ENCODE assay signal across 8 mouse cellular contexts in the genomic region with DNA sequence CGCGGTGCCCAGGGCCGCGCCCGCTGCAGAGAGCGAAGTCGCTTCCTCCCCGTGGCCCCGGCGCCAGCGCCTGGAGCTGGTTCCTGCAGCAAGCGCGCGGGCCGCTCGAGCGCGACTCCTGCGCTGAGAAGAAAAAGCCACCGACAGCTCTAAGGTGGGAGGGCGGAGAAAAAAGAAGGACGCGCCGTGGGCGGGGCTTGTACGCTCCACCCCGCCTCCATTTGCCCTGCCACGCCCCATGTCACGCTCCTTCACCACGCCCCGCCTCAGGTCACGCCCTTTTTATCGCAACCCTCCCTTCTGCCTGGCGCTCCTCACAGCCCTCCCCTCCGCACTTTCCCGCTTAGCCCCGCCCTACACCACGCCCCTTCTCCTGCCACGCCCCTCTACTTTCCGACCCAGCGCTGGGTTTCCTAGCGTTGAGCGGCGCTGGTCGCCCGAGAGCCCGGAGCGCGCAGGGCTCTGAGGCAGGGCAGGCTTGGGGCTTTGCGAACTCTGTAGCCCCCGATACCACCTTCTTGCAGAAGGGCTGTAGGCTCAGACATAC. TPM values are rescaled to one million over a fixed set of nuclear protein-coding genes. Genes with fewer than 3 reads are reported as not detected.
DNase-seq lines count a peak whose midpoint lies in the region; ATAC-seq and TF ChIP-seq lines count a peak whose summit lies in the region.

A gene (minus strand): TSS at position 151 of the 547 bp plus-strand sequence.

- no peak for TF ChIP-seq EP300 in CH12.LX (IDR thresholded peaks at IDR 0.05; ENCODE audit: low read length)
- TF ChIP-seq EP300 in liver, postnatal 0 days (IDR thresholded peaks at IDR 0.05; ENCODE audit: low read depth): no peak

- peaks cover 2% of the 10 kb centered on the region for H3K9me3 ChIP-seq in CH12.LX (replicated peaks; ENCODE audit: low read length)
- H3K9me3 ChIP-seq in forebrain, embryonic 13.5 days (replicated peaks): no peaks in the 10 kb centered on the region
- H3K9me3 ChIP-seq in liver, postnatal 0 days (ENCODE audit: low read length): no peaks in the 10 kb centered on the region
- H3K9me3 ChIP-seq in neural tube, embryonic 14.5 days (ENCODE audit: control insufficient read depth, low read length): no peaks in the 10 kb centered on the region

- TF ChIP-seq CTCF in CH12.LX (conservative IDR thresholded peaks at IDR 0.05 in 1 of 2, IDR thresholded peaks at IDR 0.05 in 1 of 2; ENCODE audit: low read depth in 2 of 2, low read length in 2 of 2): no peak
- no peak; the same call in 1 of the 2 replicates for TF ChIP-seq CTCF in liver, postnatal 0 days (IDR thresholded peaks at IDR 0.05; ENCODE audit: low read depth)

- H3K79me2 ChIP-seq in CH12.LX (replicated peaks; ENCODE audit: control insufficient read depth, extremely low read depth, insufficient read depth, poor library complexity, severe bottlenecking): no peaks in the 10 kb centered on the region

- WGBS in forebrain, embryonic 13.5 days: under 1% methylated on average over 43 of the region's 51 CpGs
- WGBS in large intestine, adult 2 months: under 1% methylated on average over 51 of the region's 51 CpGs
- under 1% methylated on average over 37 of the region's 51 CpGs for WGBS in liver, postnatal 0 days (ENCODE audit: insufficient replicate concordance)
- under 1% methylated on average over 37 of the region's 51 CpGs for WGBS in neural tube, embryonic 14.5 days

- DNase-seq in CH12.LX (ENCODE audit: extremely low read depth): peak; percentile 93
- peak; percentile 93 for DNase-seq in c-Kit-positive CD71-positive TER-119-positive erythroid progenitor cells, embryonic 14.5 days (ENCODE audit: low spot score)
- peak; percentile 99 for DNase-seq in heart, postnatal 10 days
- DNase-seq in large intestine, adult 2 months (ENCODE audit: low read depth, low spot score): peak; percentile 83
- peak; percentile 97 for DNase-seq in liver, postnatal 0 days
- DNase-seq in testis, postnatal 10 days (ENCODE audit: low spot score): peak; percentile 100

- H3K4me2 ChIP-seq in CH12.LX (ENCODE audit: insufficient read depth, low read depth, poor library complexity, severe bottlenecking): peak within 1 kb of the TSS; percentile 93
- peak within 1 kb of the TSS; percentile 100 for H3K4me2 ChIP-seq in forebrain, embryonic 13.5 days
- peak within 1 kb of the TSS; percentile 96 for H3K4me2 ChIP-seq in liver, postnatal 0 days (ENCODE audit: low read depth, low read length)
- peak within 1 kb of the TSS; percentile 96 for H3K4me2 ChIP-seq in neural tube, embryonic 14.5 days (ENCODE audit: low read depth, low read length)

- TF ChIP-seq RAD21 in CH12.LX (IDR thresholded peaks at IDR 0.05; ENCODE audit: low read depth, low read length): no peak; the same call in 1 of the 2 replicates

- no peak within 1 kb of the TSS for H3K9ac ChIP-seq in CH12.LX (ENCODE audit: insufficient read depth, low read depth)
- peak within 1 kb of the TSS; percentile 73 for H3K9ac ChIP-seq in forebrain, embryonic 13.5 days
- H3K9ac ChIP-seq in liver, postnatal 0 days (replicated peaks): peak within 1 kb of the TSS; percentile 63
- H3K9ac ChIP-seq in neural tube, embryonic 14.5 days (replicated peaks; ENCODE audit: low read depth, low read length): peak within 1 kb of the TSS; percentile 66

- H3K4me1 ChIP-seq in CH12.LX (ENCODE audit: control insufficient read depth in 1 of 2, insufficient read depth in 2 of 2): peaks cover 0 to 15% of the 10 kb centered on the region in 2 experiments; a peak in 2 of 4 replicates
- H3K4me1 ChIP-seq in forebrain, embryonic 13.5 days: peaks cover 28% of the 10 kb centered on the region
- H3K4me1 ChIP-seq in liver, postnatal 0 days (ENCODE audit: insufficient read depth): peaks cover 7% of the 10 kb centered on the region
- H3K4me1 ChIP-seq in neural tube, embryonic 14.5 days (ENCODE audit: control insufficient read depth, insufficient read depth, low read length): no peaks in the 10 kb centered on the region

- dilution Hi-C loops in CH12.LX (cut with MboI; ENCODE audit: extremely low pct_ligation_motif_present, extremely low pct_unique_long_range_greater_than_20kb, low sequenced_read_pairs): loop anchor here (25.0 kb wide), 1 partner anchor 168 kb away; no protein-coding TSS in a partner anchor

- H3K27ac ChIP-seq in CH12.LX (ENCODE audit: insufficient read depth, low read depth): no peak within 1 kb of the TSS
- H3K27ac ChIP-seq in forebrain, embryonic 13.5 days: no peak within 1 kb of the TSS
- H3K27ac ChIP-seq in liver, postnatal 0 days (ENCODE audit: low read depth): no peak within 1 kb of the TSS
- peak within 1 kb of the TSS; percentile 3; the same call in 1 of the 2 replicates for H3K27ac ChIP-seq in neural tube, embryonic 14.5 days (ENCODE audit: low read depth, low read length)

- H3K36me3 ChIP-seq in CH12.LX (replicated peaks in 1 of 2; ENCODE audit: control insufficient read depth in 1 of 2, insufficient read depth in 1 of 2, low read length in 1 of 2): no peaks in the 10 kb centered on the region
- no peaks in the 10 kb centered on the region for H3K36me3 ChIP-seq in forebrain, embryonic 13.5 days (ENCODE audit: poor library complexity, severe bottlenecking)
- H3K36me3 ChIP-seq in liver, postnatal 0 days (replicated peaks; ENCODE audit: insufficient read depth, low read length): no peaks in the 10 kb centered on the region
- H3K36me3 ChIP-seq in neural tube, embryonic 14.5 days (ENCODE audit: control insufficient read depth, insufficient read depth, low read length): no peaks in the 10 kb centered on the region

- peaks cover 63% of the 10 kb centered on the region for H3K27me3 ChIP-seq in CH12.LX (replicated peaks)
- peaks cover 61% of the 10 kb centered on the region for H3K27me3 ChIP-seq in forebrain, embryonic 13.5 days
- H3K27me3 ChIP-seq in liver, postnatal 0 days (ENCODE audit: insufficient read depth, low read length): peaks cover 56% of the 10 kb centered on the region
- H3K27me3 ChIP-seq in neural tube, embryonic 14.5 days (ENCODE audit: control insufficient read depth, insufficient read depth, low read length): peaks cover 10% of the 10 kb centered on the region

- peak; percentile 89 for ATAC-seq in forebrain, embryonic 13.5 days
- peak; percentile 96 for ATAC-seq in liver, postnatal 0 days
- peak; percentile 88 for ATAC-seq in neural tube, embryonic 14.5 days (ENCODE audit: low read depth)

- H3K4me3 ChIP-seq in CH12.LX (replicated peaks in 1 of 3; ENCODE audit: low read depth in 2 of 3, low read length in 2 of 3, poor library complexity in 1 of 3): peak within 1 kb of the TSS; percentile 28 to 55 (median 31)
- peak within 1 kb of the TSS; percentile 63 for H3K4me3 ChIP-seq in forebrain, embryonic 13.5 days
- peak within 1 kb of the TSS; percentile 64 for H3K4me3 ChIP-seq in liver, postnatal 0 days (ENCODE audit: low read depth, low read length)
- peak within 1 kb of the TSS; percentile 50 for H3K4me3 ChIP-seq in neural tube, embryonic 14.5 days (ENCODE audit: low read depth, low read length)

- TF ChIP-seq POLR2A in CH12.LX (IDR thresholded peaks at IDR 0.05; ENCODE audit: low read depth, low read length): peak; percentile 53; the same call in 1 of the 2 replicates

- intact Hi-C loops in heart, postnatal 10 days (cut with DNase I): no loop called here

- in situ Hi-C loops in CH12.LX (cut with MboI; ENCODE audit: low pct_ligation_motif_present, low pct_unique_long_range_greater_than_20kb, low sequenced_read_pairs): loop anchor here (5.0 kb wide), 2 partner anchors 118 to 153 kb away; no protein-coding TSS in a partner anchor

TF ChIP-seq in CH12.LX, 34 proteins besides CTCF, POLR2A, EP300 and RAD21 (continues in another document):
- no peak for TF ChIP-seq KAT2A (IDR thresholded peaks at IDR 0.05; ENCODE audit: insufficient replicate concordance, low read length)
- no peak; the same call in 1 of the 2 replicates for TF ChIP-seq IRF4 (IDR thresholded peaks at IDR 0.05; ENCODE audit: low read depth, low read length)
- no peak for TF ChIP-seq PAX5 (IDR thresholded peaks at IDR 0.05; ENCODE audit: low read length)
- no peak for TF ChIP-seq MAFK (IDR thresholded peaks at IDR 0.05; ENCODE audit: insufficient replicate concordance, low read length)
- 0 out of 2 replicates have a peak, but pooled peaks have one; percentile 20 for TF ChIP-seq HCFC1 (IDR thresholded peaks at IDR 0.05; ENCODE audit: low read depth, low read length)
- TF ChIP-seq RCOR1 (conservative IDR thresholded peaks at IDR 0.05; ENCODE audit: low read depth, low read length): no peak
- 0 out of 2 replicates have a peak, but pooled peaks have one; percentile 21 for TF ChIP-seq NRF1 (IDR thresholded peaks at IDR 0.05; ENCODE audit: low read depth, low read length)
- TF ChIP-seq TCF12 (IDR thresholded peaks at IDR 0.05; ENCODE audit: low read depth, low read length): peak; percentile 37; the same call in 1 of the 2 replicates
- TF ChIP-seq MYC (IDR thresholded peaks at IDR 0.05; ENCODE audit: low read depth, low read length): no peak
- peak; percentile 60 for TF ChIP-seq BHLHE40 (IDR thresholded peaks at IDR 0.05; ENCODE audit: low read depth, low read length)
- no peak for TF ChIP-seq GABPA (IDR thresholded peaks at IDR 0.05; ENCODE audit: insufficient replicate concordance, low read depth, low read length)
- no peak; the same call in 1 of the 2 replicates for TF ChIP-seq SIN3A (IDR thresholded peaks at IDR 0.05; ENCODE audit: low read length)
- peak; percentile 38 for TF ChIP-seq ELF1 (IDR thresholded peaks at IDR 0.05; ENCODE audit: low read depth, low read length)
- TF ChIP-seq POLR2AphosphoS2 (IDR thresholded peaks at IDR 0.05; ENCODE audit: low read depth, low read length): no peak
- TF ChIP-seq ZMIZ1 (IDR thresholded peaks at IDR 0.05; ENCODE audit: low read depth, low read length): no peak
- TF ChIP-seq JUN (IDR thresholded peaks at IDR 0.05; ENCODE audit: insufficient read depth, low read depth, low read length): no peak
- peak; percentile 92 for TF ChIP-seq UBTF (IDR thresholded peaks at IDR 0.05; ENCODE audit: low read depth, low read length)
- no peak for TF ChIP-seq USF2 (conservative IDR thresholded peaks at IDR 0.05; ENCODE audit: low read depth, low read length)
- TF ChIP-seq SMC3 (IDR thresholded peaks at IDR 0.05; ENCODE audit: low read depth, low read length): peak; percentile 8; the same call in 1 of the 2 replicates
- peak; percentile 59; the same call in 1 of the 2 replicates for TF ChIP-seq MAX (IDR thresholded peaks at IDR 0.05; ENCODE audit: low read length)

RNA-seq across cellular contexts. Expression of the gene that starts here (rescaled TPM):
- total RNA-seq in CH12.LX (2012; rRNA removed) (0.04 and 0.34 TPM in 2 replicates), CH12.LX (2014; rRNA removed) (0.07 and 0.16 TPM in 2 replicates)
- 0.16 and 0.19 TPM in 2 replicates for polyA plus RNA-seq in CH12.LX (2012; ENCODE audit: insufficient read length, low read depth)
- polyA plus RNA-seq in forebrain, embryonic 13.5 days (2015; fragmentation: Nextera tagmentation; extraction: Ambion mirVana): 4.5 and 5.1 TPM in 2 replicates
- 10 to 100 TPM; 34.3 to 56.2 TPM for total RNA-seq in heart, postnatal 10 days (2021)
- polyA plus RNA-seq in large intestine, adult 2 months (2012; rRNA removed): 21.5 and 26.4 TPM in 2 replicates
- 1.3 and 1.7 TPM in 2 replicates for polyA plus RNA-seq in liver, postnatal 0 days (2015; fragmentation: Nextera tagmentation; extraction: Ambion mirVana)
- polyA plus RNA-seq in neural tube, embryonic 14.5 days (2014; fragmentation: Nextera tagmentation; extraction: Ambion mirVana): 5.9 and 9.4 TPM in 2 replicates

Comparison
In these comparisons a context has a peak if more than half of its experiments do, and no peak if none do; other contexts are left out.
1. RNA of the gene that starts here (total RNA-seq): 34.3 to 56.2 TPM in heart, postnatal 10 days; 0.04 to 0.34 TPM in CH12.LX; every median in the first group is over 10 times any median in the second.
2. Peak in DNase-seq, H3K4me3 ChIP-seq and H3K4me2 ChIP-seq in CH12.LX; RNA of the gene not detected or under 1 TPM.
3. Peak in every context shown above with its lines, with median percentiles within 50 percentile points of each other: DNase-seq, H3K4me2 ChIP-seq, H3K4me3 ChIP-seq and ATAC-seq.